24 mouse cellular contexts compared by ENCODE assay signal in the genomic region with DNA sequence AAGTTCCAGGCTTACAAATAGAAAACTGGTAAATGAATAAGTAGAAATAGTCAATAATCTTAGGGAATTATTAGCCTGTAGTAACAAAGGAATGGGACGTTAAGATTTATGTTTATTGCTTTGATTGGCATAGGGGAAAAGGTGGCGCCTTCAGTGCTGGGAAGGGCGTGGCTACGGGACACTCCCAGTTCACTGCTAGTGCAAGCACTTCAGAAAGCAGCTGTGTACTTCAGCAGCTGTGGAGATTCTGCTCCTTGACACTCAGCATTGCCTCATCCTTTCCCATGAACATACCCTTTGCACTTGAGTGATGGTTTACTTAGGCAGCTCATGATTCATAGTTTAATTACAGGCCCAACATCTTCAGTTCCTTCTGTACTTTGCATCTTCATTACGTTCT. TPM values are rescaled to one million over a fixed set of nuclear protein-coding genes. Genes with fewer than 3 reads are reported as not detected.
DNase-seq lines count a peak whose midpoint lies in the region; ATAC-seq and TF ChIP-seq lines count a peak whose summit lies in the region.
"Had no signal": no experiment of that assay in that cellular context is flagged by ENCODE, and none has a peak within 500 bp of the region (broad histone marks: within the 10 kb centered on the region; RNA-seq: fewer than 3 reads in every experiment).

No protein-coding gene starts in this region.

- H3K36me3 ChIP-seq in kidney, adult 2 months (ENCODE audit: control insufficient read depth, insufficient read depth, low read length): no peaks in the 10 kb centered on the region
- H3K36me3 ChIP-seq in intestine, embryonic 14.5 days (ENCODE audit: control insufficient read depth, insufficient read depth, low read length): no peaks in the 10 kb centered on the region
- no peaks in the 10 kb centered on the region for H3K36me3 ChIP-seq in stomach, embryonic 14.5 days (ENCODE audit: control insufficient read depth, insufficient read depth, low read length)
- H3K36me3 ChIP-seq: forebrain, embryonic 15.5 days; hindbrain, embryonic 10.5 days; limb, embryonic 12.5 days; neural tube, embryonic 15.5 days had no signal

- TF ChIP-seq CTCF in kidney, adult 2 months (conservative IDR thresholded peaks at IDR 0.05; ENCODE audit: insufficient read depth, insufficient read length, low read depth, low read length): no peak

- no peaks in the 10 kb centered on the region for H3K27me3 ChIP-seq in kidney, adult 2 months (replicated peaks; ENCODE audit: control insufficient read depth, insufficient read depth, low read length)
- no peaks in the 10 kb centered on the region for H3K27me3 ChIP-seq in intestine, embryonic 14.5 days (replicated peaks; ENCODE audit: control insufficient read depth, insufficient read depth, low read length)
- H3K27me3 ChIP-seq in stomach, embryonic 14.5 days (ENCODE audit: control insufficient read depth, insufficient read depth, low read length): no peaks in the 10 kb centered on the region
- H3K27me3 ChIP-seq: forebrain, embryonic 15.5 days; limb, embryonic 12.5 days; neural tube, embryonic 15.5 days had no signal

- no peaks in the 10 kb centered on the region for H3K9me3 ChIP-seq in intestine, embryonic 14.5 days (ENCODE audit: control insufficient read depth, low read length)
- no peaks in the 10 kb centered on the region for H3K9me3 ChIP-seq in stomach, embryonic 14.5 days (ENCODE audit: control insufficient read depth, low read depth, low read length)
- H3K9me3 ChIP-seq: forebrain, embryonic 15.5 days; hindbrain, embryonic 10.5 days; limb, embryonic 12.5 days; neural tube, embryonic 15.5 days had no signal

- H3K9ac ChIP-seq in intestine, embryonic 14.5 days (ENCODE audit: low read length): no peak overlapping the region
- H3K9ac ChIP-seq in stomach, embryonic 14.5 days (replicated peaks; ENCODE audit: low read depth, low read length): no peak overlapping the region
- H3K9ac ChIP-seq: forebrain, embryonic 15.5 days; limb, embryonic 12.5 days; liver, postnatal 0 days; neural tube, embryonic 15.5 days had no signal

- no peak overlapping the region for H3K4me2 ChIP-seq in intestine, embryonic 14.5 days (ENCODE audit: low read length)
- H3K4me2 ChIP-seq in stomach, embryonic 14.5 days (replicated peaks; ENCODE audit: low read depth, low read length): no peak overlapping the region
- H3K4me2 ChIP-seq: forebrain, embryonic 15.5 days; heart, embryonic 11.5 days; limb, embryonic 12.5 days; liver, embryonic 11.5 days; neural tube, embryonic 15.5 days had no signal

- no peak overlapping the region for H3K4me3 ChIP-seq in kidney, adult 2 months (ENCODE audit: insufficient read depth, low read depth, low read length)
- H3K4me3 ChIP-seq in intestine, embryonic 14.5 days (ENCODE audit: low read depth, low read length): no peak overlapping the region
- H3K4me3 ChIP-seq in stomach, embryonic 14.5 days (ENCODE audit: low read depth, low read length): no peak overlapping the region
- H3K4me3 ChIP-seq: forebrain, embryonic 15.5 days; hindbrain, embryonic 10.5 days; limb, embryonic 12.5 days; neural tube, embryonic 15.5 days had no signal

- H3K27ac ChIP-seq in kidney, adult 2 months (ENCODE audit: insufficient read depth, low read depth, low read length): no peak overlapping the region
- no peak overlapping the region for H3K27ac ChIP-seq in intestine, embryonic 14.5 days (ENCODE audit: low read depth)
- H3K27ac ChIP-seq in stomach, embryonic 14.5 days (ENCODE audit: low read length): no peak overlapping the region
- H3K27ac ChIP-seq: forebrain, embryonic 15.5 days; hindbrain, embryonic 10.5 days; hindbrain, postnatal 0 days; limb, embryonic 12.5 days; macrophage; neural tube, embryonic 15.5 days had no signal

- peak; percentile 47 for DNase-seq in kidney, adult 2 months
- DNase-seq in kidney, adult 11 months: no peak
- peak; percentile 13 for DNase-seq in 416B (ENCODE audit: low read depth)
- DNase-seq in intestine, embryonic 14.5 days (ENCODE audit: low spot score): no peak
- no peak for DNase-seq in ovary, postnatal 14 days (ENCODE audit: low spot score)
- DNase-seq in thymus, postnatal 36 days: no peak
- DNase-seq in yolk sac, embryonic 10.5 days (ENCODE audit: low spot score): no peak
- DNase-seq: adrenal gland, adult 8-10 months; cerebellum, adult 18-20 months; cerebellum, postnatal 36 days; embryo, embryonic 11 days; gastrocnemius, postnatal 10 days; liver, postnatal 0 days; thymus, postnatal 25 days had no signal

- peak; percentile 89 for ATAC-seq in intestine, embryonic 14.5 days (replicated peaks; ENCODE audit: low FRiP score, low TSS enrichment, low read depth)
- 0 out of 2 replicates have a peak, but pooled peaks have one; percentile 37 for ATAC-seq in stomach, embryonic 14.5 days (ENCODE audit: insufficient number of reproducible peaks, insufficient read depth, low FRiP score, low read depth)
- ATAC-seq: forebrain, embryonic 15.5 days; hindbrain, postnatal 0 days; liver, postnatal 0 days; lung, postnatal 0 days had no signal

- TF ChIP-seq POLR2A in kidney, adult 2 months (IDR thresholded peaks at IDR 0.05; ENCODE audit: low read depth, low read length): no peak

- WGBS in kidney, adult 2 months: 55% methylated on average over 5 of the region's 5 CpGs
- 51% methylated on average over 5 of the region's 5 CpGs for WGBS in intestine, embryonic 14.5 days
- 54% methylated on average over 5 of the region's 5 CpGs for WGBS in stomach, embryonic 14.5 days

- H3K4me1 ChIP-seq in kidney, adult 2 months (ENCODE audit: control insufficient read depth, insufficient read depth, low read length): peaks cover 6% of the 10 kb centered on the region; the same call in 1 of the 2 replicates
- H3K4me1 ChIP-seq in intestine, embryonic 14.5 days (replicated peaks; ENCODE audit: control insufficient read depth, insufficient read depth, low read length): no peaks in the 10 kb centered on the region
- no peaks in the 10 kb centered on the region for H3K4me1 ChIP-seq in stomach, embryonic 14.5 days (ENCODE audit: control insufficient read depth, insufficient read depth, low read length)
- H3K4me1 ChIP-seq: forebrain, embryonic 15.5 days; hindbrain, embryonic 10.5 days; limb, embryonic 12.5 days; neural tube, embryonic 15.5 days had no signal

RNA-seq across cellular contexts. Expression of gene Ccdc73, which starts 8.5 kb away (rescaled TPM):
- polyA plus RNA-seq in kidney, adult 2 months (2012; rRNA removed): 1.9 and 2.5 TPM in 2 replicates
- polyA plus RNA-seq in intestine, embryonic 14.5 days (2014; fragmentation: Nextera tagmentation; extraction: Ambion mirVana): 7.2 and 10.2 TPM in 2 replicates
- polyA plus RNA-seq in stomach, embryonic 14.5 days (2014; fragmentation: Nextera tagmentation; extraction: Ambion mirVana): 6.6 and 9.2 TPM in 2 replicates

RNA-seq across cellular contexts. Expression of gene Prrg4, which starts 9.4 kb away (rescaled TPM):
- 1.1 and 1.6 TPM in 2 replicates for polyA plus RNA-seq in kidney, adult 2 months (2012; rRNA removed)
- 1.3 and 2.7 TPM in 2 replicates for polyA plus RNA-seq in intestine, embryonic 14.5 days (2014; fragmentation: Nextera tagmentation; extraction: Ambion mirVana)
- polyA plus RNA-seq in stomach, embryonic 14.5 days (2014; fragmentation: Nextera tagmentation; extraction: Ambion mirVana): 6.5 and 6.6 TPM in 2 replicates

RNA-seq across cellular contexts. Expression of gene Qser1, which starts 42.5 kb away (rescaled TPM):
- polyA plus RNA-seq in kidney, adult 2 months (2012; rRNA removed): 4.4 and 5.0 TPM in 2 replicates
- 15.8 and 16.5 TPM in 2 replicates for polyA plus RNA-seq in intestine, embryonic 14.5 days (2014; fragmentation: Nextera tagmentation; extraction: Ambion mirVana)
- 18.9 and 19.7 TPM in 2 replicates for polyA plus RNA-seq in stomach, embryonic 14.5 days (2014; fragmentation: Nextera tagmentation; extraction: Ambion mirVana)

Comparison
In these comparisons a context has a peak if more than half of its experiments do, and no peak if none do; other contexts are left out.
1. DNase-seq: peak in kidney, adult 2 months (single experiment) and 416B (single experiment); none in kidney, adult 11 months (single experiment), intestine, embryonic 14.5 days (single experiment), ovary, postnatal 14 days (single experiment), thymus, postnatal 36 days (0 of 2) and yolk sac, embryonic 10.5 days (single experiment).